Mouse (Mus musculus): ENCODE data around the gene Kif1b. TPM values are rescaled to one million over a fixed set of nuclear protein-coding genes. Genes with fewer than 3 reads are reported as not detected.

Gene Kif1b
- polyA plus RNA-seq, 1 experiment, result 254 TPM

DNA sequence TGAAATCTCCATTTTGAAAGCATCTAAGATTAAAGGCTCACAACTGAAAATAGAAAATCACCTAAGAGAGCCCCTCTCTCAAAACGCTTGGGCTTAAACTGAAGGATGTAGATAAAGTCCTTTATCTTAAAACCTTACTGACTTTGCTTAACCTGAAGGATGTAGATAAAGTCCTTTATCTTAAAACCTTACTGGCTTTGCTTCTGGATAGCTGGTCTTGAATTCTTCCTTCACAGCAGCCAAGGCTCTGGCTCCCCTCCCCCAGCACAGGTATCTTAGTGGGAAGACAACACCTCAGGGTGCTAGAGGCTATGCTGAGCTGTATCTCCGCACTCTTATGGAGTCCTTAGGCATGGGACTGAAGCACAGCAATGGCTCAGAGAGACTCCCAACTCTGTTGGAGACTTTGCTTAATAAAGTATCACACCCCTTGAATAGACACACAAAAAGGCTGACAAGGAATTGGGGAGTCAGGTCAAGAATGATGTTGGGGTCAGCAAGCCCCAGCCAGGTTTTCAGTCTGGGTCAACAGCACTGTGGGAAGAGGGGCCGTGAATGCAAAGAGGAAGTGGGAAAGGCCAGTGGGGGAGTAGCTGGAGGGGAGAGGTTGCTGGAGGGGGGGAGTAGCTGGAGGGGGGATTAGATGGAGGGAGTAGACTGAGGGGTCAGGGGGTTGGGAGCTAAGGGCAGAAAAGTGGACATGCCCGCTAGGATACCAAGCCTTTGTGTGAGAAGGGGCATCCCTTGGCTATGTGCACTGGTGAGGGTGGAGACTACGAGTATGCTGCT lies 32.1 kb upstream of the Kif1b start:
- H3K4me3 ChIP-seq (replicated peaks; ENCODE audit: insufficient read depth, low read depth, low read length), result no peak overlapping the region
- no peak for DNase-seq
- H3K4me1 ChIP-seq (ENCODE audit: control insufficient read depth, insufficient read depth, low read length), result peaks cover 15% of the 10 kb centered on the region
- no peaks in the 10 kb centered on the region for H3K27me3 ChIP-seq (ENCODE audit: control insufficient read depth, insufficient read depth, low read length)
- peak overlapping the region; percentile 31; the same call in 1 of the 2 replicates for H3K27ac ChIP-seq (ENCODE audit: insufficient read depth, low read length)
- no peak for TF ChIP-seq CTCF (IDR thresholded peaks at IDR 0.05; ENCODE audit: borderline replicate concordance, insufficient read depth, low read depth, low read length)
- no peak for TF ChIP-seq POLR2A (IDR thresholded peaks at IDR 0.05; ENCODE audit: borderline replicate concordance, insufficient read depth, low read length)
- 81% methylated on average over 5 of the region's 5 CpGs for WGBS

DNA sequence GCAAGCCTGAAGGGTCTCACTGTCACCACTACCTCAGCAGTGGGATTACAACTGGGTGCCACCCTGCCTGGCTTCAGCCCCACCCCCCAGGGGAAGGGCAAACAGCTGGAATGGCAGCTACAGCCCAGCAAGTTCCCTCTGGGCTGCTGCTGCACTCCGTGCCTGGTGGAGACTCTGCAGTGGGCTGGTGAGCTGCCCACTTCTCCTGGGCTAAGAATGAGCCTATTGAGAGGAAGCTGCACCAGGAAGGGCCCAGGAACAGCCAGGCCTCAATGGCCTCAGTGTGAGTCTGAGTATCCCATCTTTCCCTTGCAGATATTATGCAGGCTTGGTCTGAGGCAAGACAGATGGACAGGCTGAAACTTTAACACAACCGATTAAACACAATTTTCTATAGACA lies 30.6 kb upstream of the Kif1b start:
- DNase-seq, result no peak
- H3K4me3 ChIP-seq (replicated peaks; ENCODE audit: insufficient read depth, low read depth, low read length), result no peak overlapping the region
- no peak overlapping the region for H3K27ac ChIP-seq (ENCODE audit: insufficient read depth, low read length)
- no peak for TF ChIP-seq POLR2A (IDR thresholded peaks at IDR 0.05; ENCODE audit: borderline replicate concordance, insufficient read depth, low read length)
- no peak for TF ChIP-seq CTCF (IDR thresholded peaks at IDR 0.05; ENCODE audit: borderline replicate concordance, insufficient read depth, low read depth, low read length)
- peaks cover 9% of the 10 kb centered on the region for H3K4me1 ChIP-seq (ENCODE audit: control insufficient read depth, insufficient read depth, low read length)
- WGBS, result 85% methylated on average over 2 of the region's 2 CpGs
- no peaks in the 10 kb centered on the region for H3K27me3 ChIP-seq (ENCODE audit: control insufficient read depth, insufficient read depth, low read length)

DNA sequence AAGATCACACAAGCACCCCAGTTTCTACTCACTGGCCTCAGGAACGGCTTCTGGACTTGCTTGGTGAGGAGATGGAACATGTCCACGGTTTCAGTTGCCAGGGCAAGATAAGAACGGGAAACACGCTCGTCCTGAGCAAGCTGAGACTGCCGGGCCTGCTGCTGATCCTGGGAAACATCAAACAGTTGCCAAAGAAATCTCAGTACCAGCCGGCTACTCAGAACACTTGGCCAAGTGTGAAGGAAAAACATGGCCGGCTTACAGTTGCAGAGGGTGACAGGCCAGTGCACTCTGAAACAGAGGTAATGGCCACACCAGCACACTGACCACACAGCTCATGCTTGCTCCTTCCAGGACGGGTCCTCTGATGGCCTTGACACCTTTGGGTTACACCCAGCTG lies 29.9 kb upstream of the Kif1b start:
- no peak overlapping the region for H3K4me3 ChIP-seq (replicated peaks; ENCODE audit: insufficient read depth, low read depth, low read length)
- H3K27me3 ChIP-seq (ENCODE audit: control insufficient read depth, insufficient read depth, low read length), result no peaks in the 10 kb centered on the region
- peaks cover 9% of the 10 kb centered on the region for H3K4me1 ChIP-seq (ENCODE audit: control insufficient read depth, insufficient read depth, low read length)
- DNase-seq, result peak; percentile 49 to 70
- peak overlapping the region; percentile 29; the same call in 1 of the 2 replicates for H3K27ac ChIP-seq (ENCODE audit: insufficient read depth, low read length)
- 3% methylated on average over 9 of the region's 9 CpGs for WGBS
- TF ChIP-seq CTCF (IDR thresholded peaks at IDR 0.05; ENCODE audit: borderline replicate concordance, insufficient read depth, low read depth, low read length) (no peak), POLR2A (IDR thresholded peaks at IDR 0.05; ENCODE audit: borderline replicate concordance, insufficient read depth, low read length) (no peak)

DNA sequence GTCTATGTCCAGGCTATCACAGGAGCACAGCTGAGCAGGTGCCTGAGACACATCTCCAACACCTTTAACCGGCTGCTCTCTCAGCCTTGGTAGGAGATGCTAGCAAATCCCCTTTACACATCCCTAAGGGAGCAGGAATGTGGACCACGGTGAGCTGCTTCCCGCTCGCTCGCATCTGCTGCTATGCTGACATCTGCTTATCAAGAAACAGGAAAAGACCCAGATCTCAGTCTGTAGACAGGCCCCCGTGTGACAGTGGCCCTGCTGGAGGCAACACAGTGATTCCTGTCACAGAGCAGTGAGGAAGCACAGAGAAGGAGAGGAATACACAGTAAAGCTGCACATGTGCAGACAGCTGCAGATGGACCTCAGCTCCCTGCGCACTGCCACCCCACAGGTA lies 28.8 kb upstream of the Kif1b start:
- 85% methylated on average over 7 of the region's 7 CpGs for WGBS
- no peaks in the 10 kb centered on the region for H3K27me3 ChIP-seq (ENCODE audit: control insufficient read depth, insufficient read depth, low read length)
- no peak overlapping the region for H3K4me3 ChIP-seq (replicated peaks; ENCODE audit: insufficient read depth, low read depth, low read length)
- no peak for TF ChIP-seq CTCF (IDR thresholded peaks at IDR 0.05; ENCODE audit: borderline replicate concordance, insufficient read depth, low read depth, low read length)
- TF ChIP-seq POLR2A (IDR thresholded peaks at IDR 0.05; ENCODE audit: borderline replicate concordance, insufficient read depth, low read length), result no peak
- no peak for DNase-seq
- peaks cover 9% of the 10 kb centered on the region for H3K4me1 ChIP-seq (ENCODE audit: control insufficient read depth, insufficient read depth, low read length)
- no peak overlapping the region for H3K27ac ChIP-seq (ENCODE audit: insufficient read depth, low read length)

DNA sequence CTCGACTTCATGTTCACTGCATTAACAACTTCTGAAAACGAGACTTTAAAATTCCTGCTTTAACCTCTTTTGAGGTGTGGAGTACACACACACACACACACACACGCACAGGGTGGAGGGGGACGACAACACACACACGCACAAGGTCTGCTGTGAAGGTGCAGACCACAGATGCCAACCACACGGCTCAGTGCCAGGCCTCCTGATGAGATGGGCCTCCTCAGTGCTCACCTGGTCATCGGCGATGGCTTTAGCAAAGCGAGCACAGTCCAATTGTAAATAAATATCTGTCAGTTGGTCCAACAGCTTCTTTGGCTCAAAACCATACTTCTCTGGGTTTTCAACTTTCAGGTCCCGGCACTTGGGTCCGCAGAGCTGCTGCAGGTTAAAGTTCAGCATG lies 27.4 kb upstream of the Kif1b start:
- H3K4me1 ChIP-seq (ENCODE audit: control insufficient read depth, insufficient read depth, low read length), result peaks cover 9% of the 10 kb centered on the region
- TF ChIP-seq CTCF (IDR thresholded peaks at IDR 0.05; ENCODE audit: borderline replicate concordance, insufficient read depth, low read depth, low read length), result no peak
- no peak for TF ChIP-seq POLR2A (IDR thresholded peaks at IDR 0.05; ENCODE audit: borderline replicate concordance, insufficient read depth, low read length)

DNA sequence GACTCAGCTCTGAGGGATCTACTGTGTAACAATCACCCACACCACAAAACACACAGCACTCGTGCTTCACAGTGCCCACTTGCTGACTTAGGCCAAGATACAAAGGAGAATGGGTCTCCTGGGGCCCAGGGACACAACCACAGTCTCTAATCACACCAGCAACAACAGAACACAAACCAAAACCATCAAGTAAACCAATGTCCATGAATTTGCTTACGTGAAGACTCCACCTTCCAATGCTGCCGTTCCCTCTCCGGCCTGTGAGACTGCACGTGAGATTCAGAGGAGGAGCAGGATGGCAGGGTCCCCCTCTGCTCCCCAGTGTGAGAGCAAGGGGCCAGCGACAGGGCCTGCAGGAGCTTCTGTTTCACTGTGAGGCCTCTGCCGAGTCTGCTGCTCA lies 25.2 kb upstream of the Kif1b start:
- WGBS, result 62% methylated on average over 7 of the region's 7 CpGs
- Histone ChIP-seq H3K27ac (ENCODE audit: insufficient read depth, low read length) (peak overlapping the region; percentile 27; the same call in 1 of the 2 replicates), H3K4me1 (ENCODE audit: control insufficient read depth, insufficient read depth, low read length) (peaks cover 9% of the 10 kb centered on the region)

More for the DNA sequence above, 27.4 kb upstream of the Kif1b start:
- DNase-seq, result peak; percentile 77 to 82
- Histone ChIP-seq H3K27ac (ENCODE audit: insufficient read depth, low read length) (no peak overlapping the region), H3K27me3 (ENCODE audit: control insufficient read depth, insufficient read depth, low read length) (no peaks in the 10 kb centered on the region), H3K4me3 (replicated peaks; ENCODE audit: insufficient read depth, low read depth, low read length) (no peak overlapping the region)
- 38% methylated on average over 11 of the region's 11 CpGs for WGBS

DNA sequence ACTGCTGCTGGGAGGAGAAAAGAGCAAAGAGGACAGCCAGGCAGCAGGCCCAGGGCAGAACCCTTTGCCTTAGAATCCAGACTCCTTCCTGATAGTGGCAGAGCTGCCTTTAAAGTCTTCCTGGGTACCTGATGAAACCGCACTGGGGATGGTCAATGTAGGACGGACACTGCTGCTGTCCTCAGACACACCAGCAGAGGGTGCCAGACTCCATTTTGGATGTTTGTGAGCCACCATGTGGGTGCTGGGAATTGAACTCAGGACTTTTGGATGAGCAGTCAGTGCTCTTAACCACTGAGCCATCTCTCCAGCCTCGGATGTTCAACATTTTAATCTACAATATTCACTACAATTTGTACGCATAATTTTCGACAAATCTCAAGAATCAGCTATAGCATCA lies 23.0 kb upstream of the Kif1b start:
- Histone ChIP-seq H3K27ac (ENCODE audit: insufficient read depth, low read length) (no peak overlapping the region), H3K4me3 (replicated peaks; ENCODE audit: insufficient read depth, low read depth, low read length) (no peak overlapping the region), H3K27me3 (ENCODE audit: control insufficient read depth, insufficient read depth, low read length) (no peaks in the 10 kb centered on the region), H3K4me1 (ENCODE audit: control insufficient read depth, insufficient read depth, low read length) (peaks cover 3% of the 10 kb centered on the region)
- DNase-seq, result no peak
- 0 out of 2 replicates have a peak, but pooled peaks have one; percentile 11 for TF ChIP-seq CTCF (IDR thresholded peaks at IDR 0.05; ENCODE audit: borderline replicate concordance, insufficient read depth, low read depth, low read length)
- no peak for TF ChIP-seq POLR2A (IDR thresholded peaks at IDR 0.05; ENCODE audit: borderline replicate concordance, insufficient read depth, low read length)
- 97% methylated on average over 5 of the region's 5 CpGs for WGBS

More for the DNA sequence above, 25.2 kb upstream of the Kif1b start:
- TF ChIP-seq CTCF (IDR thresholded peaks at IDR 0.05; ENCODE audit: borderline replicate concordance, insufficient read depth, low read depth, low read length), result no peak
- DNase-seq, result no peak
- H3K27me3 ChIP-seq (ENCODE audit: control insufficient read depth, insufficient read depth, low read length), result no peaks in the 10 kb centered on the region
- no peak overlapping the region for H3K4me3 ChIP-seq (replicated peaks; ENCODE audit: insufficient read depth, low read depth, low read length)

DNA sequence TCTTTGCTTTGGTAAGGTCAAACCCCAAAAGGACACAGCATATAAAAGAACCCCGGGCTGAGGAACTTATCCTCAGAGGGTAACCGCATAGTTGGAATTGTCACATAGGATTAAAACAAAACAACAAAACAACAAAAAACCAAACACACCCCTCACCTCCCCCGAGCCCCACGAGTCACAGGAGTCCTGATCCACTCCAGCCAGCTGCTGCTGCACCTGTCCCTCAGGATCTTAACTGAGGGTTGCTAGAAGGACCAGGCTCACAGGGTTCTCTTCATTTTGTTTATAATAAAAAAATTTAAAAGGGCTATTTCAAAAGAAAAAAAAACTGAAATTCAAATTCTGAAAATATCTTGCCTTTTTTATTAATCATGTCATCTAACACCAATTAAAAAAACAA lies 21.2 kb upstream of the Kif1b start:
- peaks cover 2% of the 10 kb centered on the region for H3K4me1 ChIP-seq (ENCODE audit: control insufficient read depth, insufficient read depth, low read length)
- no peak for TF ChIP-seq CTCF (IDR thresholded peaks at IDR 0.05; ENCODE audit: borderline replicate concordance, insufficient read depth, low read depth, low read length)
- TF ChIP-seq POLR2A (IDR thresholded peaks at IDR 0.05; ENCODE audit: borderline replicate concordance, insufficient read depth, low read length), result no peak
- WGBS, result 74% methylated on average over 4 of the region's 4 CpGs

More for the DNA sequence above, 21.2 kb upstream of the Kif1b start:
- no peak for DNase-seq
- Histone ChIP-seq H3K4me3 (replicated peaks; ENCODE audit: insufficient read depth, low read depth, low read length) (no peak overlapping the region), H3K27ac (ENCODE audit: insufficient read depth, low read length) (no peak overlapping the region), H3K27me3 (ENCODE audit: control insufficient read depth, insufficient read depth, low read length) (no peaks in the 10 kb centered on the region)

Measured in cerebellum, adult 2 months (tissue).